Mouse (Mus musculus): Measurements from ENCODE around the gene Nr3c2.

Gene Nr3c2

GRCm38 (mm10) chr8:77055492-77056021 is 156.3 kb downstream of the Nr3c2 start:
- no peak for DNase-seq (ENCODE audit: low spot score in 2 of 2)

- DNase-seq (ENCODE audit: low spot score in 2 of 2): no peak
Observed at GRCm38 (mm10) chr8:77056853-77057252, 157.6 kb downstream of the Nr3c2 start.

- no peak for DNase-seq (ENCODE audit: low spot score in 2 of 2)
Observed at GRCm38 (mm10) chr8:77082687-77083086, 183.4 kb downstream of the Nr3c2 start.

GRCm38 (mm10) chr8:77086036-77086435 is 186.8 kb downstream of the Nr3c2 start:
- peak; percentile 45 to 53 for DNase-seq (ENCODE audit: low spot score in 2 of 2)

DNA sequence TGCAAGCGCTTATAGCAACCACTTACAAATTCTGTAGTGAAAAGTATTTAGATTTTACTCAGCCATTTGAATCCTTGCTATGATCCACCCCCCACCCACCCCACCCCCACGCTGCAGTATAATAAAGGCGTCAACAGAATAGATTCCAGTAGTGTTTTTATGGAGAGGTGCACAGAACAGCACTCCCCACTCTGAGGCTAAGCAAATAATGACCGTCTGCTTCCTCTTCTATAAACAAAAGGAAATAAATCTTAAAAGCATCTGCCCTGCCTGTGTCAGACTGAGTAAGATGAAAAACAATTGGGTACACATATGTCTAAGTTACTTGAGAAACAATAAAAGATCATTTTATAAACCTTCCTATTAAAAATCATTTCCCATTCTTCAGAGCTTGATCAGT is 197.5 kb downstream of the Nr3c2 start:
- DNase-seq (ENCODE audit: low spot score in 2 of 2): no peak

GRCm38 (mm10) chr8:77098101-77098500 is 198.9 kb downstream of the Nr3c2 start:
- DNase-seq (ENCODE audit: low spot score in 2 of 2): no peak

DNA sequence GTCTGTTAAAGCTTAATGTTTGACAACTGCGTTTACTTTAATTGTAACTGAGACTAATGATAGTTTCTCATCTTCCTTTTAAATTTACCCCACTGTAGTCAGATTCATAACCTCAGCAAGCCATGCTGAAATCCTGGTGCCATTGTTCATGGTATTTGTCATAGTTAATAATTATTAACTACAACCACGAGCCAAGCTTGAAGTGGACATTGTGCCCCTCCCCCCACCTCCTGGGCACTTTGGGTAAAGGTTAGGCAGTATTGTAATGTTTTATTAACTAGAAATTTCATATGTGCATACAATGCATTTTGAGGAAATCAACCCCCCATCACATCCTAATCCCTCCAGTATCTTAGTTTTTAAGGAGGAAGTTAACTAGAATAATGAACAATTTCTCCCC is 201.1 kb downstream of the Nr3c2 start:
- no peak for DNase-seq (ENCODE audit: low spot score in 2 of 2)

DNA sequence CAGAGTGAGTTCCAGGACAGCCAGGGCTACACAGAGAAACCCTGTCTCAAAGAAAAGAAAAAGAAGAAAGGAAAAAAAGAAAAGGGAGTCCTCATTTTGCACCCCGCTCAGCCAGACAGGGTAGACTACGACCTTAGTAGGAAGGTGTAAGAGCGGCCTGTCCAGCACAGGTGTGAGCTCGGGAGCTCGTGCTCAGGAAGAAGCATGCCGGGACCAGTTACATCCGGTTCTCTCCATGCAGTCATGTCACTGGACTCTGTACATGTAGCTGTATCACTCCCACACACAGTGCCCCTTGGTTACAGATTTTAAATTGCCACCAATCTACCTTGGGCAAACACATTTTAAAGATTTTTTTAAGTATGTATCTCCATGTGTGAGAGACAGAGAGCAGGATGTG is 203.6 kb downstream of the Nr3c2 start:
- no peak for DNase-seq (ENCODE audit: low spot score in 2 of 2)

DNA sequence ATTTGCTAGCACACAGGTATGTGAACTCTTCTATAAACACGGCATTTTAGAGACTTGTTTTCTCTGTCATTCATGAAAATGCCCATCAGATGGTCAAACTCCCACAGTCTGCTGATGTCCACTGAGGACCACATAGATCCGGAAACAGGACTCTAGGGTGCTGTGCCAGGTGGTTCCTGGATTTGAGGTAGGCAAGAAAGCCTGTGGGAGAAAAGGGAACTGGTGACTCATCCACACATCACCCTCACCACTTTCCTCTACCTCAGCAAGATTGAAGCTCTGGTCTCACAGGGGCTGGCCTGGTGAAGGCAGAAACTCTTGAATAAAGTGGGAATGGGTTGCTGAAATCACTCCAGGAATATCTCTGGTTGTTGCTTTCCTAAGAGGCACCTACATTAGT is 213.5 kb downstream of the Nr3c2 start:
- no peak for DNase-seq (ENCODE audit: low spot score in 2 of 2)

DNA sequence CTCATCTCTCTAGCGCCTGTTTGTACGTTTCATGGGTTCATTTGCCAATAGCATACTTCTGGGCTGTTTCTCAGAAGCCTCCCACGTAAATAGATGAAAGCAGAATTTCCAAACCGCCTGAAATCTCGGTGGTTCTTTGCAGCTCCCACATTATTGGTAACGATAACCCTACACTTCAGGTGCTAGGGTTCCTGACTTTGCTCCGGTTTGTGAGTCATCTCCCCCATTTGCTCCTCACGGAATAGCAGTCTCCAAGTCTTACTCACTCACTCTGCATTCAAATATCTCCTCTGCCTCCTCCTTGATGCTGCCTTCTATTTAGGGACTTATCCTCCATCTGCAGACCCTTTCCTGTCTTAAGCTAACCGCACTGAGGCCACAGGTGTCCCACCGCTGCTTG is 215.5 kb downstream of the Nr3c2 start:
- no peak for DNase-seq (ENCODE audit: low spot score in 2 of 2)

DNA sequence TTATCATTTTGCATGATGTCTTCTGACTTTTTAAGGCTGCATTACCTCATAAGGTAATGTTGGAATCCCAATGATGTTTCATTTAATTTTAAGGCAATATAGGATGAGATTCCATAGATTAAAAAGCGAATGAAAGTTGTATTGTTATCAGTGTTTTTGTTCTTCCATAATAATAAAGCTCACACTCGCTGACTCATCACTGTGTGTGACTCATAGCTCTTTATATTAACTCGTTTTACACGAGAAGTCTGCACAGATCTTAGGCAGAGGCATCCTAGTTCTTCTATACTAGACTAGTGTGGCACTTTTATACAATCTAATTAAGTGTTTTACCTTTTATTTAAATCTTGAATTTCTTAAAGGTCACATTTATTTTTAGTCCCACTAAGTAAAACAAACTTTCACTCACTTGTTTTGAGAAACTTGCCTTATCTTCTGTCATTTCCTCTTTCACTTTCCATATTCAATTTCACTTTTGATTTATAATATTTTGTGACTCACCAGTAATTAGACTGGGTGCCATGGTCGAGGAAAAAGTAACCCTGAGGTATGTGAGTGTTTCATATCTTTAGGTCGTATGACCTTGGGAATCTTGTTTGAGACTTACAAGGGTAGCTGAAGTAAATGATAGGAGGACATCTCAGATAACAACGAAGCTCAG is 217.3 kb downstream of the Nr3c2 start:
- no peak for DNase-seq (ENCODE audit: low spot score in 2 of 2)

DNA sequence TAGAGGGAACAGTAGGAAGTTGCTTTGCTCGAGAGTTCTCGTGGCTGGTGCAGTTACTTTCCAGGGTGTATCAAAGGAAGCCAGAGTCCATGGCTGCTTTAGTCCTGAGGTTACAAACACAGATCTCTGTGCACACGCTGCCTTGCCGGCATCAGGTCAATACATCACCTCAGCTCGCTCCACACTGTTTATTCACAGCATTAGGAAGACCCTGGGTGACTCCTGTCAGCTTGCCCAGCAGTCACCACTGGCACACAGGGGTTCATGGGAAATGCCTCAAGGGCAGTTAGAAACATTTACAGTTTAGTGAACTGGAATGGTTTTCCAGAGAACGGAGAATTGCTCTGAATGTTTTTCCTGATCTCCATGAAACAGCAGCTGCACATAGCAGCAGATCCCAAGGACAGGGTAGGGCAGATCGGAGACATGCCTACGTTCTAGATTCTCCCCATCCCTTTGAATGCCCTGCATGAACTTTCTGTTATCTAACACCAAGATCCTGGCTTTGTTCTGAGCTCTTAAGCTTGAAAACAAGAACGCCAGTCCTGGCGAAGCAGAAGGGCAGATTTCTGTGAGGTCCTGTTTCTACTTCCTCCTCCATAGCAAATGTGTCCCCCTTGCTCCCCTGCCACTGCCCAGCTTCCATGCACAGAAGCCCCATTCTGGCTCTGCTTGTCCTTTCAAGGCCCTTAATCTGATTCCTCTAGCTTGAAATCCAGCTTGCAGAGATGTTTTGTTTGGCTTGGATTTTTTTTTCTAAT is 221.7 kb downstream of the Nr3c2 start:
- no peak for DNase-seq (ENCODE audit: low spot score in 2 of 2)

DNA sequence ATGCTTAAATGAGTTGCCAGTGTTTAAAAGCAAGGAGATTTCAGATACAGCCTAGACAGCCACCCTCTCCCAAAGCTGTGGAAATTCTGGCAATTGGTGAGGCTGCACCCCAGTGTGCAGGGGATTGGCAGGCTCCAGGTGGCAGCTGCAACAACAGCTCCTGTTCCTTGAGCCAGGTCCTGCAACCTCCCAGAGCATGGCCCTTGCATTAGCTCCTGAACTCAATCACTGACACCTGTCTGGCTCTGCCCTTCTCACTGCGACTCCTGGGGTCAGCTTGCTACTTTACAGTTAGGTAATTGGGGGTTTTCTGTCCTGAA is 222.3 kb downstream of the Nr3c2 start:
- no peak for DNase-seq (ENCODE audit: low spot score in 2 of 2)

DNA sequence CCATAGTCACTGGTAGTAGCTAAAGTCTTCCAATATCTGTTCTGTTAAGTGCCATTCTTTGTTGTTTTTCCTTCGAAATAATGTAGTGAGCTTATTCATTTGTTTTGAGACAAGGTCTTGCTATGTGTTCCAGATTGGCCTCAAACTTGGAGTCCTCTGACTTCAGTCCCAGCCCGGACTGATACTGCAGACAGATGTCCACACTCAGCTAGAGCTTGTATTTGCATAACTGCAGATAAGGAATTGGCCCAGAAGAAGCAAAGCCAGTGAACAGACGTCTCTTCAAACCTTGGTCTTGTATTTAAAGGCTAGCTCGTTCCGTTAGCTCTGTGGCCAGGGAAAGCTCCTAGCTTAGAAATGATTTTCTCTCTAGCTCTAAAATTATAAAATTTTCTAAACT is 223.1 kb downstream of the Nr3c2 start:
- DNase-seq (ENCODE audit: low spot score in 2 of 2): no peak

GRCm38 (mm10) chr8:77125777-77126176 is 226.5 kb downstream of the Nr3c2 start:
- DNase-seq (ENCODE audit: low spot score in 2 of 2): no peak

DNA sequence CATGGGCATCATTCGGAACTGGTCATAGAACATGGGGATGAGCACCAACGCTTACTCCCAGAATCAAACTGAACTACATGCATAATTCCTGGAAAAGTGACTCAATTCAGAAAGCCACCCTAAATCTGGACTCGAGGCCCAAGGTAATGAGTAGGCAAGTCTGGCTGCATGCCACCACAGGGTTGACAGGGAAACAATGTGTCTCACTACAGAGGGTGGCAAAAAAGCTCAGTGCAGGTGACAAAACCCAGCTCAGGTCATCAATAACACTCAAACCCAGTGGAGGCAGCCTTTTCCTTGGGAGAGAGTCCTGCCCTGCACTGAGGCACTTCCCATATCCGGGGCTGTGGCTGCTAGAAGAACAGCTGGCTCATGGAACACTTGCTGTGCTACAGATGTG is 228.8 kb downstream of the Nr3c2 start:
- no peak for DNase-seq (ENCODE audit: low spot score in 2 of 2)

GRCm38 (mm10) chr8:77132903-77133637 is 233.8 kb downstream of the Nr3c2 start:
- peak; percentile 32 to 38 for DNase-seq (ENCODE audit: low spot score in 2 of 2)

DNA sequence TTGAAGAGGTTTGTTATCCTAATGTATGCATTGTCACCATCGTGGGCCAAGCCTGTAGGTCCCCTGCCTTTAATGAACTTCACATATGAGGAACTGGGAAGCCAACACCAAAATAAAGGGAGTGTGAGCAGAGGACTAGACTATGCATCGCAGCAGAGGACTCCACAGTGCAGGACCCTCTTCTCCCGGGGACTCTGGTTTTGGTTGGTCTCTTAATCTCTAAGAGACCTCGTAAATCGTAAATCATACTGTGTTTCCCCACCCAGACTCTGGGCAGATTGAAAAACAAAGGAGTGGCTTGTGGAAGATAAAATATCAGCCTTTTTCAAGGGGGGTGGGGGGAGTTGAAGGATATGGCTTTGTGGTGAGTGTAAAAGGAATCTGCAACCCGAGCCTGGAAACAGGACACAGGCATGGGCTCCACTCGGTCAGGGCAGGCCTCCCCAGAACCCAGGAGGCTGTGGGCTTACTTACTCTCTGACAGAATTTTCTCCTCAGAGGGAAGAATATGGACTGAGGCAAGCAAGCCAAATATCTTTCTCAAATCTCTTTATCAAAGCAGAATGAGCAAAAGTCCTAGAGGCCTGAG is 234.6 kb downstream of the Nr3c2 start:
- no peak for DNase-seq (ENCODE audit: low spot score in 2 of 2)

DNA sequence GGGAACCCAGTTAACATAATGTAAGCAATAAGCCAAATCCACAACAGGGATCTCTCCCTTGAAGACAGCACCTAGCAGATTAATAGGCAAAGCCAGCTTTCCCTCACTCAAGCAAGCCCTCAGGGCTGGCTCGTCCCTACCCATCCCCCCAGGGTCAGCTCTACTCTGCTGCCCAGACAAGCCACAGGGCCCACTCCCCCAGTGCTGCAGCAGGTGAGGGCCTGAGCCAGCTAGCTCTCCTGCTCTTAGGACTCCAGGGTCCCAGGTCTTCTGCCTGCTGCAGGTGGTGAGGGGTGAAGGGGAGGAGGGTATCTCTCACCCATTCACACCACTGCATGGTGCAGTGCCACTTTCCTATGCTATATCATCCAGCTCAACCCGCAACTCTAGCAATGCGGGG is 246.0 kb downstream of the Nr3c2 start:
- no peak for DNase-seq (ENCODE audit: low spot score in 2 of 2)

- no peak for DNase-seq (ENCODE audit: low spot score in 2 of 2)
Observed at GRCm38 (mm10) chr8:77154496-77154895, 255.3 kb downstream of the Nr3c2 start.

DNA sequence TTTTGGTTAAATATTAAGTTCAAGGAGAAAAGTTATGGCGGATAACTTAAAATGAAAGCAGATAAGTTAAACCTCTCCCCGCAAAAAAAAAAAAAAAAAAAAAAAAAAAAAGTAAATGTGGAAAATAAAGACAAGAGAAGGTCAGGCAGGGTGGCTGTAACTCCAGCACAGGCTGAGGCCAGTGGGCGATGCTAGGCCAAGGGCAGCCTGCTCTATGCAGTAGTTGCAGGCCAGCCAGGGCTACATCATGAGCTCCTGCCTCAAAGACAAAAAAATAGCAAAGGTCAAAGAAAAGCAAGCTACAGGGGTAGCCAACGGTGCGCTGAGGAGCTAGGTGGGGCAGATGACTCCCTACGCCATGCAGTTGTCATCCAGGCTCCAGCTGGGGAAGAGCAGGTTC is 270.1 kb downstream of the Nr3c2 start:
- no peak for DNase-seq (ENCODE audit: low spot score in 2 of 2)

DNA sequence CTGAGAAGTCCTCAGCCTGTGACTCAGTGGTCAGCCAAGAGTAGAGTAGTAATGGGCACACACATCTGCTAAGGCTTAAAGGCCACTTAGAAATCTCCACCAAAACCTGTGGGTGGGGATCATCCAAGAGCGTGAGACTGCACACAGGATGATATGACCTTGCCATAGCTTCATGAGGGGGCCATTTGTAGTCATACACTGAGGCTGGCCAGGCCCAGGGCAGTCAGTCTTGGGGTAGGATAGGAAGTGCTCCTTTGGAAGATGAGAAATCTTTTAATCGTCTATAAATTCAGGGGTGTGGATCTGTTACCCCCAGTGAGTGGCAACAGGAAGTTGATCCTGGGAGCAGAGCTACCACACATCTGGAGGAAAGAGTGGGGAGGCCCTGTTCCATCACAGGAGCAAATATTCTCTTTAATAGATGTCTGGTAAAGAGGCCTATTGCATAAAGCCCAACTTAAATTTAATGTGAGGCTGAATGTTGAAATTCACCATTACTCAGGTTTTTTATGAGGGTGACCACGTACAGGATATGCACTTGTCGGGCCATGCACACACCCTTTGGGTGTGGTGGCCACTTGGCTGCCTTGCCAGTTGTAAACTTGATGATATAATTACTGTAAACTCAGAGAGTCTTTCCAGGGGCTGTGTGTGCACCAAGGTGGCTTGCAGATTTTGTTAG is 270.7 kb downstream of the Nr3c2 start:
- DNase-seq (ENCODE audit: low spot score in 2 of 2): no peak

Measured in right cerebral cortex, postnatal 10 days (tissue).